Mouse (Mus musculus) ES-E14 (cell line): ENCODE measurements around the gene Iars. TPM values are rescaled to one million over a fixed set of nuclear protein-coding genes. Genes with fewer than 3 reads are reported as not detected.
A peak's percentile ranks its signal among the peaks of the same experiment; 100 is the strongest.

ENCODE experiments used
- DNase-seq: peaks from one replicate; pipeline ENCODE4 v3.0.0-alpha.2; 2013; ENCODE audit warnings: low read depth, low spot score
- H3K27ac ChIP-seq: 2 replicates; pipeline ENCODE4 v1.5.1; 2012; ENCODE audit warnings: low read depth, mild to moderate bottlenecking, low read length, moderate library complexity, mixed read lengths; ENCODE audit not compliant: poor library complexity, insufficient read depth, severe bottlenecking
- H3K36me3 ChIP-seq: 2 replicates; pipeline ENCODE4 v1.6.1; 2012; ENCODE audit warnings: mild to moderate bottlenecking, low read length, moderate library complexity, mixed read lengths; ENCODE audit not compliant: control insufficient read depth, poor library complexity, insufficient read depth, severe bottlenecking
- H3K4me1 ChIP-seq, 2 experiments: fragments of 150-350 bp in 1 of 2; sonication (generic) in 1 of 2; 2 replicates each; pipeline ENCODE4 v1.6.1; 2012; ENCODE audit warnings: low read length in 2 of 2, mild to moderate bottlenecking in 1 of 2, mixed read lengths in 1 of 2; ENCODE audit not compliant: control insufficient read depth in 2 of 2, insufficient read depth in 2 of 2, poor library complexity in 1 of 2
- H3K4me3 ChIP-seq, 2 experiments: fragments of 150-350 bp in 1 of 2; sonication (generic) in 1 of 2; 2 replicates each; pipeline ENCODE4 v1.5.1; 2012; ENCODE audit warnings: low read length in 2 of 2, low read depth in 1 of 2, mild to moderate bottlenecking in 1 of 2, mixed read lengths in 1 of 2; ENCODE audit not compliant: insufficient read depth in 1 of 2, poor library complexity in 1 of 2, severe bottlenecking in 1 of 2
- H3K9ac ChIP-seq: 2 replicates; pipeline ENCODE4 v1.6.1; 2012; ENCODE audit warnings: low read depth, mild to moderate bottlenecking, low read length, mixed read lengths; ENCODE audit not compliant: poor library complexity, insufficient read depth, severe bottlenecking
- H3K9me3 ChIP-seq: fragments of 150-350 bp; sonication (generic); 2 replicates; pipeline ENCODE4 v1.6.1; 2012; ENCODE audit warnings: low read depth, mild to moderate bottlenecking, low read length; ENCODE audit not compliant: control insufficient read depth, insufficient read depth
- CHD2 ChIP-seq: IDR thresholded peaks from 2 replicates; pipeline ENCODE4 v1.6.1; 2014; ENCODE audit warnings: mild to moderate bottlenecking, low read depth, low read length, inconsistent platforms
- HCFC1 ChIP-seq: IDR thresholded peaks from 2 replicates; pipeline ENCODE4 v1.6.1; 2012; ENCODE audit warnings: low read length, inconsistent platforms, borderline replicate concordance; ENCODE audit not compliant: insufficient read depth
- MAFK ChIP-seq: IDR thresholded peaks from 2 replicates; pipeline ENCODE4 v1.6.1; 2014; ENCODE audit warnings: mild to moderate bottlenecking, low read depth, low read length, inconsistent platforms; ENCODE audit not compliant: insufficient read depth
- ZC3H11A ChIP-seq: IDR thresholded peaks from 2 replicates; pipeline ENCODE4 v1.6.1; 2012; ENCODE audit warnings: low read depth, mild to moderate bottlenecking, inconsistent platforms, low read length, borderline replicate concordance
- ZNF384 ChIP-seq: IDR thresholded peaks from 2 replicates; pipeline ENCODE4 v1.6.1; 2012; ENCODE audit warnings: low read depth, low read length, inconsistent platforms
- in situ Hi-C, 2 experiments: fragments of 600-800 bp; cut with MboI; formaldehyde crosslinking; loops; one replicate each; pipeline ENCODE4 v1.15.1; 2025; ENCODE audit warnings: low sequenced_read_pairs in 2 of 2, inconsistent platforms in 1 of 2; ENCODE audit not compliant: unreplicated experiment in 2 of 2
- total RNA-seq: library from RNA; depleted of rRNA; stranded (reverse); fragments of 300-350 nt; gene quantifications from 2 replicates; pipeline ENCODE4 v1.2.3, GENCODE M21; 2012; rRNA removed

Gene Iars
- 139 and 176 TPM in 2 replicates for total RNA-seq

GRCm38 (mm10) chr13:49681351-49682232 lies at the start of gene Iars:
Gene Iars, plus strand, starts transcription at chr13:49682100.
- no peaks in the 10 kb centered on the region for H3K9me3 ChIP-seq
- in situ Hi-C loops: no loop called here
- peak; percentile 16; the same call in 1 of the 2 replicates for TF ChIP-seq MAFK
- TF ChIP-seq HCFC1: peak; percentile 64; the same call in 1 of the 2 replicates
- no peak for TF ChIP-seq ZNF384
- TF ChIP-seq ZC3H11A: no peak
- TF ChIP-seq CHD2: peak; percentile 88
- DNase-seq: peak; percentile 96
- H3K27ac ChIP-seq: peak within 1 kb of the TSS; percentile 38
- H3K4me1 ChIP-seq: peaks cover 3 to 6% of the 10 kb centered on the region in 2 experiments; a peak in 3 of 4 replicates
- H3K4me3 ChIP-seq: peak within 1 kb of the TSS; percentile 87 to 96
- H3K9ac ChIP-seq: peak within 1 kb of the TSS; percentile 94
- peaks cover 6% of the 10 kb centered on the region for H3K36me3 ChIP-seq

DNA sequence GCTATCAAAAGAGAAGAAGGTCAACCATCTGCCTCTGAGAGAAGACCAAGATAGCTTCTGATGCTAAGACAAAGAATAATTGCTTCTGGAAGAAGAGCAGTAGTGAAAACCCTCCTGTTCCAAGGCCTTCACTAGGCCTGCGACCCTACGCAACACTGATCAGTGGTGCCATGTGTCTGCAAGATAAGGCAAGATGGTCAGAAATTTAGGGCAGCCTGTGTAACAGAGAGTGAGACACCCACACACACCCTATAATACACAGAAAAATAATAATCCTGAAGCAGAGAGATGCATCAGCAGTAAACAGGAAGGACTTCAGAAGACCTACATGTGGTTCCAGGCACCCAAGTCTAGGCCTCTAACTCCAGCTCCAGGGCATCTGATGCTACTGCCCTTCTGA lies 41.9 kb upstream of the Iars start:
- no peak overlapping the region for H3K9ac ChIP-seq
- no peak overlapping the region for H3K4me3 ChIP-seq
- no peak overlapping the region for H3K27ac ChIP-seq
- no peak for DNase-seq
- in situ Hi-C loops: no loop called here
- H3K4me1 ChIP-seq: no peaks in the 10 kb centered on the region
- H3K9me3 ChIP-seq: no peaks in the 10 kb centered on the region
- H3K36me3 ChIP-seq: no peaks in the 10 kb centered on the region; the same call in none of the 2 replicates
- TF ChIP-seq ZNF384 (no peak), MAFK (no peak), CHD2 (no peak), ZC3H11A (no peak), HCFC1 (no peak)

- Histone ChIP-seq H3K4me3 (no peak overlapping the region), H3K4me1 (no peaks in the 10 kb centered on the region), H3K9me3 (no peaks in the 10 kb centered on the region), H3K9ac (no peak overlapping the region), H3K36me3 (no peaks in the 10 kb centered on the region), H3K27ac (no peak overlapping the region)
- TF ChIP-seq ZNF384: no peak
- no peak for TF ChIP-seq ZC3H11A
- TF ChIP-seq CHD2: no peak
- no peak for TF ChIP-seq HCFC1
- TF ChIP-seq MAFK: no peak
- no peak for DNase-seq
- in situ Hi-C loops: no loop called here
Measured at GRCm38 (mm10) chr13:49642650-49643049, 39.2 kb upstream of the Iars start.

DNA sequence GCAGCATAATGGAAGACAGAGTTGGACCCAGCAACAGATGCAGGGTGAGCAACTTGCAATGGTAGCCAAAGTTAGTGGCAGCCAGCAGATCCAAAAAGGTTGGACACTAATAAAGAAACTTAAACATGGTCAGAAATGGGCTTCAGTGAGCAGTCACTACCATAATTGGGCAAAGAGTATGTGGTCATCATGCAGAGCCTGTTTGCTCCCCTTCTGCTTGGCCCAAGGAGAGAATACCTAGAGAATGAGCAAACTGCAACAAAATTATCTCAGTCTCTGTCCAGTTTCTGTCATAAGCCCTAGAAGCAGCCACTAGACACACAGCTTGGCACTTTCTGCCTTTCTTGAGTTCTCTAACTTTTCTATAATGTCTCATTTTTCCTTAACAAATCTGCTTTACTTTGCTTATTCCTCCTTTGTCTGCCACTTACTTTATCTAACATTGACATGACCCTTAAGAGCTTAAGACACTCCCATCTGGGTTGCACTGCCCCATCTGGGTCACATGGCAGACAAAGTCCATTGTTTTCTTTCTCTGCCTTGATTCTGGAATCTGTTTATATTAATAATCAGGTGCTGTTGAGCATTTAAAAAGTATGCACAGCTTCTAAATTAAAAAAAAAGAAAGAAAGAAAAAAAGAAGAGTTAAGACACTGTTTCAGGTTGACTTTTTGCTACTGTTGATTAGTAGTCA lies 38.1 kb upstream of the Iars start:
- Histone ChIP-seq H3K4me3 (no peak overlapping the region), H3K9me3 (no peaks in the 10 kb centered on the region), H3K36me3 (no peaks in the 10 kb centered on the region), H3K4me1 (no peaks in the 10 kb centered on the region), H3K27ac (no peak overlapping the region), H3K9ac (no peak overlapping the region)
- in situ Hi-C loops: no loop called here
- DNase-seq: no peak
- no peak for TF ChIP-seq ZC3H11A
- TF ChIP-seq CHD2: no peak
- TF ChIP-seq HCFC1: no peak
- no peak for TF ChIP-seq ZNF384
- TF ChIP-seq MAFK: no peak
